Mouse (Mus musculus) cortical plate, adult 2 months (tissue): ENCODE measurements around the gene Tcaf3.

Source experiments
- CTCF ChIP-seq: fragments of 200-500 bp; IDR thresholded peaks from 2 replicates; pipeline ENCODE4 v1.5.1; 2011; ENCODE audit warnings: mild to moderate bottlenecking, control low read depth, low read length; ENCODE audit not compliant: insufficient read depth; ENCODE audit errors: extremely low read depth
- POLR2A ChIP-seq: fragments of 200-500 bp; IDR thresholded peaks from 2 replicates; pipeline ENCODE4 v1.6.1; 2011; ENCODE audit warnings: mild to moderate bottlenecking, low read length, control low read depth; ENCODE audit not compliant: insufficient read depth; ENCODE audit errors: extremely low read depth

DNA sequence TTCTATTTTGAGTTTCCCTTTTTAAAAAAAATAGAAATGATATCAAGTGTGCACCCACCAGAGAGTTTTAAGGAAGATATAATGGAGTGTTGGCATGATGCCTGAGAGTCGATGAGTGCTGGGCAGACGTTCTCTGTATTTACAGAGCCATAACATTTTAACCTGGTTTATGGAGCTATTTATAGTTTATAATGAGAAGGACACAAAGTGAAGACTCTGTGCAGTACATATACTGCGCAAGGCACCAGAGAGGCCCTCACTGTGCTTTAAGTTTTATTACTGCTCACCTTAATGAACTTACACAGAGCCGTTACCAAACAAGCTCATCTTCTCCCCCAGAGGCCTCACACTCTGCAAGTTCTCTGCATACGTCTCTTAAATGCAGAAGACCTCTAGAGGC, 36.6 kb downstream of the Tcaf3 start:
- TF ChIP-seq POLR2A (no peak), CTCF (no peak)
